Mouse (Mus musculus): ENCODE data around the gene Rpgrip1l.

GRCm38 (mm10) chr8:91290576-91290975 lies 22.5 kb downstream of the Rpgrip1l start:
- no peak for TF ChIP-seq POLR2A (IDR thresholded peaks at IDR 0.05; ENCODE audit: insufficient read depth, low read depth, low read length)
- no peak for TF ChIP-seq CTCF (IDR thresholded peaks at IDR 0.05; ENCODE audit: insufficient read depth, low read depth, low read length)
